ENCODE assay signal across 9 mouse cellular contexts in the genomic region with DNA sequence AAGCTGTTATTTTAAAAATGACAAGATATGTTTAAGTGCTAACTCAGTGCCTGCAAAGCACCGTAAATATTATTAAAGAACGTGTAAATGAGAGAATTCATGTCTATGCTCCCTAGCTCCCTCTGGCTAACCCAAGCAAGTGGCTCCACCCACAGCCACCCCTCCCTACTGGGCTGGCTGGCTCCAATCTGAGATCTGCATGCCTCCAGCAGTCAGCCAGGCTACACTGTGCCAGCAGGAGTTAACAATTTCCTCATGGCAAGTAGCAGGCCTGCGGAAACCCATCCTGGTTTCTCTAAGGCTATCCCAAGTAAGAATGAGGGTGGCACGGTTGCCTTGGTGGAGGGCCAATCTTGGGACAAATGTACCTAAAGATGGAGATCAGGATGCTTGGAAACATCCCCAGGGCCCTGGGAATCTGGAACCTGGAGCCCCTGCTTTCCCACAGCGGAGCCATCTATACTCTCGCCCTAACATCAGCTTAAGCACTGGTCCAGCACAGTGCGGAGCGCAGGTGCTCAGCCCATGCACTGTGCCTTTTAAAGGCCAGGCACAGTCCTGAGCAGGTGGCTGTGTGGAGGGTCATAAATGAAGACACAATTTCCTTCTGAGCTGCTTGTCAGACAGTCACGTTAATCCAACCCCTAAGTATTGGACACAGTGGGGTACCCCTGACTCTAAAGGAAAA. TPM values are rescaled to one million over a fixed set of nuclear protein-coding genes. Genes with fewer than 3 reads are reported as not detected.
DNase-seq lines count a peak whose midpoint lies in the region; ATAC-seq and TF ChIP-seq lines count a peak whose summit lies in the region.
"Had no signal": no experiment of that assay in that cellular context is flagged by ENCODE, and none has a peak within 500 bp of the region (broad histone marks: within the 10 kb centered on the region; RNA-seq: fewer than 3 reads in every experiment).

No protein-coding gene starts in this region.

- H3K9me3 ChIP-seq in embryonic facial prominence, embryonic 11.5 days (replicated peaks; ENCODE audit: control insufficient read depth, low read length): no peaks in the 10 kb centered on the region
- H3K9me3 ChIP-seq in embryonic facial prominence, embryonic 10.5 days: no peaks in the 10 kb centered on the region
- H3K9me3 ChIP-seq in liver, embryonic 12.5 days (replicated peaks): no peaks in the 10 kb centered on the region
- no peaks in the 10 kb centered on the region for H3K9me3 ChIP-seq in lung, embryonic 15.5 days

- H3K36me3 ChIP-seq in embryonic facial prominence, embryonic 11.5 days (replicated peaks; ENCODE audit: control insufficient read depth, insufficient read depth, low read depth, low read length): no peaks in the 10 kb centered on the region
- H3K36me3 ChIP-seq in embryonic facial prominence, embryonic 10.5 days (replicated peaks): no peaks in the 10 kb centered on the region
- H3K36me3 ChIP-seq in liver, embryonic 12.5 days: no peaks in the 10 kb centered on the region
- H3K36me3 ChIP-seq in lung, embryonic 15.5 days: no peaks in the 10 kb centered on the region
- no peaks in the 10 kb centered on the region for H3K36me3 ChIP-seq in thymus, adult 2 months (ENCODE audit: control insufficient read depth, insufficient read depth, low read length)

- H3K27me3 ChIP-seq in embryonic facial prominence, embryonic 11.5 days (ENCODE audit: control insufficient read depth, insufficient read depth, low read length): no peaks in the 10 kb centered on the region
- no peaks in the 10 kb centered on the region for H3K27me3 ChIP-seq in embryonic facial prominence, embryonic 10.5 days (replicated peaks; ENCODE audit: low read depth, poor library complexity, severe bottlenecking)
- H3K27me3 ChIP-seq in liver, embryonic 12.5 days (replicated peaks): peaks cover 24% of the 10 kb centered on the region
- H3K27me3 ChIP-seq in lung, embryonic 15.5 days: no peaks in the 10 kb centered on the region
- H3K27me3 ChIP-seq in thymus, adult 2 months (ENCODE audit: control insufficient read depth, insufficient read depth, low read length): no peaks in the 10 kb centered on the region

- no peaks in the 10 kb centered on the region for H3K4me1 ChIP-seq in embryonic facial prominence, embryonic 11.5 days (ENCODE audit: control insufficient read depth, insufficient read depth, low read length)
- peaks cover 10% of the 10 kb centered on the region for H3K4me1 ChIP-seq in embryonic facial prominence, embryonic 10.5 days
- no peaks in the 10 kb centered on the region for H3K4me1 ChIP-seq in liver, embryonic 12.5 days
- peaks cover 15% of the 10 kb centered on the region for H3K4me1 ChIP-seq in lung, embryonic 15.5 days
- H3K4me1 ChIP-seq in thymus, adult 2 months (replicated peaks; ENCODE audit: control insufficient read depth, insufficient read depth, low read length): no peaks in the 10 kb centered on the region

- H3K4me2 ChIP-seq in embryonic facial prominence, embryonic 11.5 days (ENCODE audit: low read depth, low read length): no peak overlapping the region
- H3K4me2 ChIP-seq in liver, embryonic 12.5 days: no peak overlapping the region
- H3K4me2 ChIP-seq in lung, embryonic 15.5 days: no peak overlapping the region

- DNase-seq in embryonic facial prominence, embryonic 11.5 days (ENCODE audit: low spot score): peak; percentile 54
- DNase-seq in embryonic facial prominence, embryonic 10.5 days (ENCODE audit: low spot score): no peak
- peak; percentile 8 for DNase-seq in liver
- DNase-seq in cerebellum, postnatal 14 days: peak; percentile 67 to 76
- DNase-seq in thymus, adult 2 months: no peak
- DNase-seq in left cerebral cortex, postnatal 36 days (ENCODE audit: low spot score in 2 of 2): no peak

- no peak overlapping the region for H3K27ac ChIP-seq in embryonic facial prominence, embryonic 11.5 days (replicated peaks; ENCODE audit: low read depth, low read length)
- no peak overlapping the region for H3K27ac ChIP-seq in embryonic facial prominence, embryonic 10.5 days (replicated peaks)
- H3K27ac ChIP-seq in liver, embryonic 12.5 days: no peak overlapping the region
- H3K27ac ChIP-seq in lung, embryonic 15.5 days: no peak overlapping the region
- no peak overlapping the region for H3K27ac ChIP-seq in thymus, adult 2 months (ENCODE audit: control insufficient read depth, insufficient read depth, low read length)
- H3K27ac ChIP-seq: macrophage had no signal

- no peak overlapping the region for H3K4me3 ChIP-seq in embryonic facial prominence, embryonic 11.5 days (ENCODE audit: low read depth, low read length)
- H3K4me3 ChIP-seq in embryonic facial prominence, embryonic 10.5 days: no peak overlapping the region
- H3K4me3 ChIP-seq in liver, embryonic 12.5 days: no peak overlapping the region
- H3K4me3 ChIP-seq in lung, embryonic 15.5 days: no peak overlapping the region
- H3K4me3 ChIP-seq in thymus, adult 2 months (ENCODE audit: control insufficient read depth, insufficient read depth, low read length): no peak overlapping the region

- intact Hi-C loops in left cerebral cortex, postnatal 36 days (cut with DNase I): no loop called here

- peak; percentile 52; the same call in 1 of the 2 replicates for ATAC-seq in embryonic facial prominence, embryonic 11.5 days (replicated peaks; ENCODE audit: insufficient number of reproducible peaks, low FRiP score, low TSS enrichment, low read depth)
- no peak for ATAC-seq in liver, embryonic 12.5 days
- peak; percentile 44; the same call in 1 of the 2 replicates for ATAC-seq in lung, embryonic 15.5 days (ENCODE audit: borderline replicate concordance, extremely low read depth, low FRiP score, low TSS enrichment)

- TF ChIP-seq CTCF in thymus, adult 2 months (IDR thresholded peaks at IDR 0.05; ENCODE audit: borderline replicate concordance, control insufficient read depth, extremely low read depth, insufficient read depth, low read length, poor library complexity): no peak

- no peak overlapping the region for H3K9ac ChIP-seq in embryonic facial prominence, embryonic 11.5 days (replicated peaks; ENCODE audit: low read length)
- H3K9ac ChIP-seq in liver, embryonic 12.5 days: no peak overlapping the region
- no peak overlapping the region for H3K9ac ChIP-seq in lung, embryonic 15.5 days

- no peak for TF ChIP-seq POLR2A in thymus, adult 2 months (IDR thresholded peaks at IDR 0.05; ENCODE audit: control insufficient read depth, extremely low read depth, insufficient read depth, low read length, poor library complexity)

- 60% methylated on average over 9 of the region's 9 CpGs for WGBS in embryonic facial prominence, embryonic 11.5 days
- WGBS in embryonic facial prominence, embryonic 10.5 days: 65% methylated on average over 9 of the region's 9 CpGs
- WGBS in liver, embryonic 12.5 days (ENCODE audit: insufficient replicate concordance): 56% methylated on average over 9 of the region's 9 CpGs
- WGBS in lung, embryonic 15.5 days: 63% methylated on average over 9 of the region's 9 CpGs
- 72% methylated on average over 9 of the region's 9 CpGs for WGBS in thymus, adult 2 months

RNA-seq across cellular contexts. Expression of a gene that starts 4.8 kb away (rescaled TPM):
- not detected in 2 replicates for polyA plus RNA-seq in embryonic facial prominence, embryonic 11.5 days (2014; fragmentation: Nextera tagmentation; extraction: Ambion mirVana)
- not detected in 2 replicates for polyA plus RNA-seq in embryonic facial prominence, embryonic 10.5 days (2016; fragmentation: Nextera tagmentation; extraction: Ambion mirVana)
- polyA plus RNA-seq in liver, embryonic 12.5 days (2016; fragmentation: Nextera tagmentation; extraction: Ambion mirVana): not detected in 2 replicates
- 0.26 TPM in 1 of 2 replicates, not detected in the other for polyA plus RNA-seq in lung, embryonic 15.5 days (2015; fragmentation: Nextera tagmentation; extraction: Ambion mirVana)
- polyA plus RNA-seq in thymus, adult 2 months (2012; rRNA removed): not detected in 2 replicates
- total RNA-seq in left cerebral cortex, postnatal 36 days (2021): not detected
- polyA plus RNA-seq: macrophage had no signal

RNA-seq across cellular contexts. Expression of a gene that starts 37.5 kb away (rescaled TPM):
- polyA plus RNA-seq in embryonic facial prominence, embryonic 11.5 days (2014; fragmentation: Nextera tagmentation; extraction: Ambion mirVana): 0.60 and 0.98 TPM in 2 replicates
- polyA plus RNA-seq in embryonic facial prominence, embryonic 10.5 days (2016; fragmentation: Nextera tagmentation; extraction: Ambion mirVana): 0.26 and 0.35 TPM in 2 replicates
- 0.08 and 0.26 TPM in 2 replicates for polyA plus RNA-seq in liver, embryonic 12.5 days (2016; fragmentation: Nextera tagmentation; extraction: Ambion mirVana)
- 21.5 and 23.1 TPM in 2 replicates for polyA plus RNA-seq in lung, embryonic 15.5 days (2015; fragmentation: Nextera tagmentation; extraction: Ambion mirVana)
- polyA plus RNA-seq in thymus, adult 2 months (2012; rRNA removed): 22.7 and 27.7 TPM in 2 replicates
- total RNA-seq in left cerebral cortex, postnatal 36 days (2021): 10 to 100 TPM; 21.1 to 21.3 TPM
- polyA plus RNA-seq: macrophage had no signal

Comparison
In these comparisons a context has a peak if more than half of its experiments do, and no peak if none do; other contexts are left out.
1. DNase-seq: peak in embryonic facial prominence, embryonic 11.5 days (single experiment), liver (single experiment) and cerebellum, postnatal 14 days (2 of 2); none in embryonic facial prominence, embryonic 10.5 days (single experiment), thymus, adult 2 months (single experiment) and left cerebral cortex, postnatal 36 days (0 of 2).
2. RNA of a gene that starts 37.5 kb away (polyA plus RNA-seq): 22.7 to 27.7 TPM in thymus, adult 2 months and 21.5 to 23.1 TPM in lung, embryonic 15.5 days; 0.60 to 0.98 TPM in embryonic facial prominence, embryonic 11.5 days, 0.26 to 0.35 TPM in embryonic facial prominence, embryonic 10.5 days and 0.08 to 0.26 TPM in liver, embryonic 12.5 days; every median in the first group is over 10 times any median in the second.